Mouse (Mus musculus) hematopoietic stem cell, adult 5-6 weeks (primary cell): ENCODE measurements at regions not wholly inside any gene's neighbourhood (a gene's known extent, or its start where the extent isn't known, plus 50 kb on each side); places are given as distances from the start of the nearest gene placed in this dataset.
"Not testable (repeated sequence)": the region's sequence is repeated elsewhere in the genome, so short reads cannot be mapped to it uniquely, and the experiment has no call there.

Source experiments
- ATAC-seq, 2 experiments: fragments of 125-278 bp in 1 of 2; replicated peaks in 1 of 2; 2 replicates each; pipeline ENCODE4 v1.8.0; 2016 to 2017; ENCODE audit warnings: inconsistent platforms in 2 of 2, mild to moderate bottlenecking in 2 of 2, moderate number of reproducible peaks in 2 of 2, low read depth in 1 of 2, moderate TSS enrichment in 1 of 2; ENCODE audit not compliant: low FRiP score in 2 of 2, poor library complexity in 2 of 2, severe bottlenecking in 2 of 2, insufficient read depth in 1 of 2, low TSS enrichment in 1 of 2

GRCm38 (mm10) chr15:42047088-42047976 lies 1913.2 kb downstream of the 9330182O14Rik start:
- no peak for ATAC-seq

- ATAC-seq: no peak
Observed at GRCm38 (mm10) chr15:42056772-42057171, 1922.6 kb downstream of the 9330182O14Rik start.

GRCm38 (mm10) chr15:42068207-42068831 lies 1934.2 kb downstream of the 9330182O14Rik start:
- ATAC-seq: no peak

GRCm38 (mm10) chr15:42069072-42069471 lies 1934.9 kb downstream of the 9330182O14Rik start:
- no peak for ATAC-seq

- no peak for ATAC-seq
Observed at GRCm38 (mm10) chr15:42073486-42073885, 1939.3 kb downstream of the 9330182O14Rik start.

- ATAC-seq: no peak
Observed at GRCm38 (mm10) chr15:42082436-42082835, 1948.3 kb downstream of the 9330182O14Rik start.

GRCm38 (mm10) chr15:42100730-42101129 lies 1966.6 kb downstream of the 9330182O14Rik start:
- ATAC-seq: no peak

- ATAC-seq: no peak
Observed at GRCm38 (mm10) chr15:42104816-42105215, 1970.7 kb downstream of the 9330182O14Rik start.

- ATAC-seq: peak; percentile 45 to 80; a peak in 3 of 4 replicates
Observed at GRCm38 (mm10) chr15:42107106-42107505, 1972.9 kb downstream of the 9330182O14Rik start.

GRCm38 (mm10) chr15:42111811-42112210 lies 1977.6 kb downstream of the 9330182O14Rik start:
- no peak for ATAC-seq

GRCm38 (mm10) chr15:42127471-42127870 lies 1993.3 kb downstream of the 9330182O14Rik start:
- ATAC-seq: no peak

GRCm38 (mm10) chr15:42128976-42129375 lies 1994.8 kb downstream of the 9330182O14Rik start:
- no peak for ATAC-seq

- no peak for ATAC-seq
Observed at GRCm38 (mm10) chr15:42166546-42166945, 2032.4 kb downstream of the 9330182O14Rik start.

GRCm38 (mm10) chr15:42177766-42178165 lies 2043.6 kb downstream of the 9330182O14Rik start:
- ATAC-seq: not testable (repeated sequence)

GRCm38 (mm10) chr15:42207187-42207846 lies 2073.2 kb downstream of the 9330182O14Rik start:
- peak; percentile 88 to 96 for ATAC-seq

GRCm38 (mm10) chr15:42219496-42219895 lies 2085.3 kb downstream of the 9330182O14Rik start:
- ATAC-seq: peak; percentile 87 to 93

GRCm38 (mm10) chr15:42220005-42220404 lies 2085.8 kb downstream of the 9330182O14Rik start:
- 0 out of 4 replicates have a peak, but pooled peaks of 1 of the 2 experiments have one; percentile 20 for ATAC-seq

GRCm38 (mm10) chr15:42225006-42225405 lies 2090.8 kb downstream of the 9330182O14Rik start:
- no peak for ATAC-seq
